Mouse (Mus musculus) midbrain, embryonic 10.5 days (tissue): Measurements from ENCODE around the gene Acot8. TPM values are rescaled to one million over a fixed set of nuclear protein-coding genes. Genes with fewer than 3 reads are reported as not detected.

Source experiments
- DNase-seq: peaks from one replicate; pipeline ENCODE4 v3.0.0-alpha.2; 2017; ENCODE audit warnings: low spot score
- H3K27ac ChIP-seq: fragments of 300-500 bp; sonication (generic); replicated peaks from 2 replicates; pipeline ENCODE4 v1.5.1; 2016; ENCODE audit warnings: mild to moderate bottlenecking
- H3K27me3 ChIP-seq: fragments of 300-500 bp; sonication (generic); 2 replicates; pipeline ENCODE4 v1.6.1; 2016; ENCODE audit warnings: low read depth, mild to moderate bottlenecking; ENCODE audit not compliant: poor library complexity, severe bottlenecking
- H3K36me3 ChIP-seq: fragments of 300-500 bp; sonication (generic); 2 replicates; pipeline ENCODE4 v1.6.1; 2016; ENCODE audit warnings: mild to moderate bottlenecking, moderate library complexity
- H3K4me1 ChIP-seq: fragments of 300-500 bp; sonication (generic); 2 replicates; pipeline ENCODE4 v1.6.1; 2016
- H3K4me3 ChIP-seq: fragments of 300-500 bp; sonication (generic); 2 replicates; pipeline ENCODE4 v1.5.1; 2016; ENCODE audit warnings: mild to moderate bottlenecking, moderate library complexity
- H3K9me3 ChIP-seq: fragments of 300-500 bp; sonication (generic); replicated peaks from 2 replicates; pipeline ENCODE4 v1.6.1; 2016; ENCODE audit warnings: mild to moderate bottlenecking
- WGBS: fragments of 180-500 bp; shearing (Covaris S2); methylation state at CpG from one replicate; pipeline ENCODE4 v1.1.7; 2016; 5-methylcytosine and 5-hydroxymethylcytosine counted together
- polyA plus RNA-seq: library from polyadenylated mRNA; unstranded; fragments of >200 nt; fragmentation: Nextera tagmentation; extraction: Ambion mirVana; gene quantifications from 2 replicates; pipeline ENCODE4 v1.2.1, GENCODE M21; 2016

Gene Acot8
- polyA plus RNA-seq: 14.9 and 15.3 TPM in 2 replicates

- WGBS: under 1% methylated on average over 47 of the region's 47 CpGs
- Histone ChIP-seq H3K4me3 (peak within 1 kb of the TSS; percentile 74), H3K4me1 (peaks cover 26% of the 10 kb centered on the region), H3K36me3 (peaks cover 42% of the 10 kb centered on the region), H3K27ac (peak within 1 kb of the TSS; percentile 90), H3K27me3 (no peaks in the 10 kb centered on the region), H3K9me3 (no peaks in the 10 kb centered on the region)
- peak; percentile 97 for DNase-seq
These were observed at the start of gene Acot8, which contains the start of gene Zswim3 for GRCm38 (mm10) chr2:164804533-164805331. TSS of gene Acot8 (minus strand) at chr2:164804882. TSS of gene Zswim3 (plus strand) at chr2:164805098.

GRCm38 (mm10) chr2:164850061-164850460 lies 45.4 kb upstream of the Acot8 start:
- Histone ChIP-seq H3K36me3 (peaks cover 77% of the 10 kb centered on the region), H3K27ac (no peak overlapping the region), H3K27me3 (peaks cover 4% of the 10 kb centered on the region; the same call in 1 of the 2 replicates), H3K4me1 (peaks cover 5% of the 10 kb centered on the region), H3K4me3 (no peak overlapping the region), H3K9me3 (0 out of 2 replicates have a peak, but pooled peaks cover 3% of the 10 kb centered on the region)
- DNase-seq: no peak
- WGBS: 89% methylated on average over 8 of the region's 8 CpGs

- H3K36me3 ChIP-seq: peaks cover 63% of the 10 kb centered on the region
- 0 out of 2 replicates have a peak, but pooled peaks cover 3% of the 10 kb centered on the region for H3K9me3 ChIP-seq
- no peak overlapping the region for H3K27ac ChIP-seq
- no peak for DNase-seq
- H3K4me3 ChIP-seq: no peak overlapping the region
- H3K4me1 ChIP-seq: no peaks in the 10 kb centered on the region
- WGBS: 55% methylated on average over 3 of the region's 3 CpGs
- no peaks in the 10 kb centered on the region for H3K27me3 ChIP-seq
These were observed 41.1 kb upstream of the Acot8 start for GRCm38 (mm10) chr2:164845782-164846181.

- Histone ChIP-seq H3K27me3 (no peaks in the 10 kb centered on the region), H3K27ac (no peak overlapping the region), H3K9me3 (no peaks in the 10 kb centered on the region), H3K4me1 (peaks cover 28% of the 10 kb centered on the region), H3K36me3 (peaks cover 48% of the 10 kb centered on the region), H3K4me3 (peak overlapping the region; percentile 84; the same call in 1 of the 2 replicates)
- WGBS: 93% methylated on average over 4 of the region's 4 CpGs
- no peak for DNase-seq
These were observed 30.5 kb upstream of the Acot8 start for GRCm38 (mm10) chr2:164835164-164835563.

- DNase-seq: no peak
- H3K4me3 ChIP-seq: peak overlapping the region; percentile 84
- H3K27me3 ChIP-seq: no peaks in the 10 kb centered on the region
- peaks cover 28% of the 10 kb centered on the region for H3K4me1 ChIP-seq
- H3K27ac ChIP-seq: no peak overlapping the region
- WGBS: 56% methylated on average over 8 of the region's 8 CpGs
- no peaks in the 10 kb centered on the region for H3K9me3 ChIP-seq
- H3K36me3 ChIP-seq: peaks cover 42% of the 10 kb centered on the region
These were observed 29.8 kb upstream of the Acot8 start for GRCm38 (mm10) chr2:164834531-164834930.

GRCm38 (mm10) chr2:164833314-164833959 lies 28.8 kb upstream of the Acot8 start, which contains the start of gene Neurl2:
TSS of gene Neurl2 (minus strand) at chr2:164833456.
- no peaks in the 10 kb centered on the region for H3K9me3 ChIP-seq
- DNase-seq: peak; percentile 94
- H3K27ac ChIP-seq: peak within 1 kb of the TSS; percentile 90
- H3K4me3 ChIP-seq: peak within 1 kb of the TSS; percentile 84
- H3K4me1 ChIP-seq: peaks cover 28% of the 10 kb centered on the region
- no peaks in the 10 kb centered on the region for H3K27me3 ChIP-seq
- H3K36me3 ChIP-seq: peaks cover 38% of the 10 kb centered on the region
- under 1% methylated on average over 31 of the region's 31 CpGs for WGBS

DNA sequence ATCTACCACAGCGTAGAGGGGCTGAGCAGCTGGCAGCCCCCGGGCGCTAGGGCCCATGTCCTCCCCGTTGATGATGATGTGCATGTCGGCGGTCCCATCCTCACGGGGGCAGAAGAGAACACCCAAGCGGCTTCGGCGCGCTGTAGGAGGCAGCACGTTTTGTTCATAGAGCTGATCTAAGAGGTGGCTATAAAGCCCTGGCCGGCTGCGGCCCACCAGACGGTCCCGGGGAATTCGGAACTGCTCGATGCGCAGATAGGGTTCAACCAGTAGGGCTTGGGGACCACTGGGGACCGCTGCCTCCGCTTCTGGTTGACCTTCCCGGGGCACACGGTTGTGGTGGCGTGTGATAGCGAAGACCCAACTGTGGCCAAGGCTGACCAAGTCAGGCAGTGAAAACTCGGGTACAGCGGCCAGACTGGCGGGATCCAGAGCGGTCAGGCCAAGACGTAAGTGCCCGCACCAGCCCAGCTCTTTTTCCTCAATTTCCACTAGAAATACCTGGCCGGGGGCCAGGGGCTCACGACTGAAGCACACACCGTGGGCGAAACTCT lies 28.1 kb upstream of the Acot8 start, which contains the start of gene Ctsa:
Gene Ctsa, plus strand, starts transcription at position 126 of the 554 bp plus-strand sequence.
- no peaks in the 10 kb centered on the region for H3K27me3 ChIP-seq
- H3K4me3 ChIP-seq: peak within 1 kb of the TSS; percentile 84
- no peaks in the 10 kb centered on the region for H3K9me3 ChIP-seq
- peaks cover 28% of the 10 kb centered on the region for H3K4me1 ChIP-seq
- WGBS: 2% methylated on average over 35 of the region's 35 CpGs
- peaks cover 38% of the 10 kb centered on the region for H3K36me3 ChIP-seq
- peak within 1 kb of the TSS; percentile 90 for H3K27ac ChIP-seq
- peak; percentile 73 for DNase-seq

GRCm38 (mm10) chr2:164832032-164832747 lies 27.5 kb upstream of the Acot8 start:
- Histone ChIP-seq H3K9me3 (no peaks in the 10 kb centered on the region), H3K27ac (peak overlapping the region; percentile 90), H3K4me1 (peaks cover 28% of the 10 kb centered on the region), H3K27me3 (no peaks in the 10 kb centered on the region), H3K36me3 (peaks cover 38% of the 10 kb centered on the region), H3K4me3 (peak overlapping the region; percentile 84)
- DNase-seq: no peak
- 67% methylated on average over 16 of the region's 16 CpGs for WGBS

GRCm38 (mm10) chr2:164831029-164831428 lies 26.3 kb upstream of the Acot8 start:
- Histone ChIP-seq H3K4me1 (peaks cover 28% of the 10 kb centered on the region), H3K9me3 (no peaks in the 10 kb centered on the region), H3K27ac (no peak overlapping the region), H3K27me3 (no peaks in the 10 kb centered on the region), H3K4me3 (no peak overlapping the region), H3K36me3 (peaks cover 39% of the 10 kb centered on the region)
- WGBS: 90% methylated on average over 10 of the region's 10 CpGs
- no peak for DNase-seq

DNA sequence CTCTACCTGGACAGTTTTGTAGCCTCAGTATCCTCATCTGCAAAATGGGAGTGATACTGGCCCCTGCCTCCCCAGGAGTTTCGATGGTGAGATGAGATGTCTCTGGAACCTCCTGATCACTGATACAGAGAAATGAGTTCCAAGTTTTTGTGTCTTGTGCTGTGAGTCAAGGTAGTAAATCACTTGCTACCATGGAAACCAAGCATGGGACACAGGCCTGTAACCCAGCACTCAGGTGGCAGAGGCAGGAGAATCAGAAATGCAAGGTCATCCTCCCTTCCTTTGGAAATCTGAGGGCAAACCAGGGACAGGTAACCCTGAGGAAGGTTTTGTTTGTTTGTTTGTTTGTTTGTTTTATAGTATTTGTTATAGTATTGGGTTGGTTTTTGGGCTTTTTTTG lies 24.4 kb upstream of the Acot8 start:
- WGBS: 98% methylated on average over 1 of the region's 1 CpGs
- no peaks in the 10 kb centered on the region for H3K27me3 ChIP-seq

GRCm38 (mm10) chr2:164828437-164828836 lies 23.8 kb upstream of the Acot8 start, which contains the start of gene Spata25:
TSS of gene Spata25 (minus strand) at chr2:164828537.
- peaks cover 20% of the 10 kb centered on the region for H3K4me1 ChIP-seq
- no peak within 1 kb of the TSS for H3K4me3 ChIP-seq
- H3K9me3 ChIP-seq: no peaks in the 10 kb centered on the region
- WGBS: 93% methylated on average over 6 of the region's 6 CpGs
- no peak within 1 kb of the TSS for H3K27ac ChIP-seq
- H3K36me3 ChIP-seq: peaks cover 48% of the 10 kb centered on the region
- DNase-seq: no peak
- no peaks in the 10 kb centered on the region for H3K27me3 ChIP-seq

More for the DNA sequence above, 24.4 kb upstream of the Acot8 start:
- Histone ChIP-seq H3K4me1 (peaks cover 16% of the 10 kb centered on the region), H3K36me3 (peaks cover 48% of the 10 kb centered on the region), H3K4me3 (no peak overlapping the region), H3K27ac (no peak overlapping the region), H3K9me3 (no peaks in the 10 kb centered on the region)
- DNase-seq: no peak
